Mouse (Mus musculus): Measurements from ENCODE around the gene Tmtc4.

DNA sequence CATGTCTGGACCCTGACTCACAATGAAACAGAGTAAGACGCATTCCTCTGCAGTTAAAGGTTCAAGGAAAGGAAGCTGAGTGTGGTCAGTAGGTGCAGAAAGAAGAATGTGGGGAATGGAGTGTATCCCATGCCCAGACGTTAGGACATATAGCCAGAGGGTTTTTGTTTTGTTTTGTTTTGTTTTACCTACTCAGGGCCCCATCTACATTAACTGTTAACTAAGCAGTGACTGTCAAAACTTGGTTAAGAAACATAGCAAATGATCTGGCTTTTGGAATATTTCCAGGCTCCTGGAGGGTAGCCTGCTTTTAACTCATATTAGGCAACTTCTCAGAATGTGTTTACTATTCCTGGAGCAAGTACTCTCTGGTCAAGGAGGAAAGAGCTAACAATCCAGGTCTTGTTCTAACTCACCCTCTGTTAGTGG, 79.9 kb downstream of the Tmtc4 start:
- no peak for TF ChIP-seq FLI1 (IDR thresholded peaks at IDR 0.05; ENCODE audit: low read length)
- no peak for TF ChIP-seq GATA1 (IDR thresholded peaks at IDR 0.05; ENCODE audit: borderline replicate concordance, low read length)
